Mouse (Mus musculus) bone marrow macrophage, adult 2 months (primary cell): ENCODE results near the gene Popdc2. TPM values are rescaled to one million over a fixed set of nuclear protein-coding genes. Genes with fewer than 3 reads are reported as not detected.

Experiments used
- H3K27ac ChIP-seq: 2 replicates; pipeline ENCODE4 v1.5.1; 2012; ENCODE audit warnings: low read depth, low read length; ENCODE audit not compliant: insufficient read depth
- H3K4me1 ChIP-seq: 2 replicates; pipeline ENCODE4 v1.6.1; 2012; ENCODE audit warnings: low read length; ENCODE audit not compliant: control insufficient read depth, insufficient read depth
- H3K4me3 ChIP-seq: 2 replicates; pipeline ENCODE4 v1.5.1; 2012; ENCODE audit warnings: mild to moderate bottlenecking, low read length, moderate library complexity; ENCODE audit not compliant: insufficient read depth
- CTCF ChIP-seq: IDR thresholded peaks from 2 replicates; pipeline ENCODE4 v1.5.1; 2012; ENCODE audit warnings: low read depth, mild to moderate bottlenecking, low read length, moderate library complexity
- POLR2A ChIP-seq: IDR thresholded peaks from 2 replicates; pipeline ENCODE4 v1.6.1; 2012; ENCODE audit warnings: mild to moderate bottlenecking, low read depth, low read length, borderline replicate concordance
- polyA plus RNA-seq: library from polyadenylated mRNA; stranded (reverse); fragments of >200 nt; gene quantifications from 2 replicates; pipeline ENCODE4 v1.2.4, GENCODE M21; 2012; ENCODE audit not compliant: missing spikeins, insufficient read depth, insufficient read length

The Popdc2 gene
- polyA plus RNA-seq, 1 experiment = not detected

GRCm38 (mm10) chr16:38399076-38399475 is 37.1 kb downstream of the Popdc2 start:
- TF ChIP-seq CTCF = no peak
- TF ChIP-seq POLR2A = no peak
- Histone ChIP-seq H3K4me1 (peaks cover 30% of the 10 kb centered on the region), H3K4me3 (no peak overlapping the region), H3K27ac (no peak overlapping the region)

GRCm38 (mm10) chr16:38399531-38400231 is 37.7 kb downstream of the Popdc2 start:
- Histone ChIP-seq H3K27ac (no peak overlapping the region), H3K4me1 (peaks cover 28% of the 10 kb centered on the region), H3K4me3 (no peak overlapping the region)
- TF ChIP-seq POLR2A (no peak), CTCF (no peak)

GRCm38 (mm10) chr16:38400311-38400960 is 38.4 kb downstream of the Popdc2 start:
- Histone ChIP-seq H3K27ac (no peak overlapping the region), H3K4me1 (peaks cover 21% of the 10 kb centered on the region), H3K4me3 (no peak overlapping the region)
- no peak for TF ChIP-seq POLR2A
- no peak for TF ChIP-seq CTCF

DNA sequence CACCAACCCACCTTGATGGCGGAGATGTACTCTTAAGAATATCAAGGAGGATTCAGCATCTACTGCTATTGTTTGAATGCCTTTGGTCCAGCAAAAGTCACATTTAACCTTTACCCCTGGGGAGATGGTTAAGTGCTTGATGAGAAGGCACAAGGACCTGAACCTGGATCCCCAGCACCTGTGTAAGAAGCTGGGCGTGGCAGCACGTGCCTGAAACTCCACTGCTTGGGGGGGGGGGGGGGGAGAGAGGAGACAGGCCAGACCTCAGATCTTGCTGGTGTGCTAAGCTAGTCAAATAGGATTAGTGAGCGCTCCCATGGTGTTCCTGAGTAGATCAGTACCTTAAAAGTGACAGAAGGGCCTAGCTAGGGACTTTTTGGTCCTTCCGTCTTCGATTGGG is 39.5 kb downstream of the Popdc2 start:
- Histone ChIP-seq H3K27ac (no peak overlapping the region), H3K4me1 (peaks cover 20% of the 10 kb centered on the region), H3K4me3 (no peak overlapping the region)
- TF ChIP-seq POLR2A (no peak), CTCF (no peak)

- H3K4me1 ChIP-seq = peaks cover 22% of the 10 kb centered on the region
- TF ChIP-seq POLR2A = no peak
- no peak overlapping the region for H3K27ac ChIP-seq
- H3K4me3 ChIP-seq = no peak overlapping the region
These were observed 41.6 kb downstream of the Popdc2 start for GRCm38 (mm10) chr16:38403639-38404038.

GRCm38 (mm10) chr16:38406293-38406692 is 44.3 kb downstream of the Popdc2 start:
- Histone ChIP-seq H3K4me1 (peaks cover 23% of the 10 kb centered on the region), H3K27ac (no peak overlapping the region), H3K4me3 (no peak overlapping the region)
- TF ChIP-seq POLR2A (no peak), CTCF (no peak)

GRCm38 (mm10) chr16:38406708-38407107 is 44.7 kb downstream of the Popdc2 start:
- no peak overlapping the region for H3K4me3 ChIP-seq
- H3K27ac ChIP-seq = no peak overlapping the region
- TF ChIP-seq CTCF (no peak), POLR2A (no peak)
- H3K4me1 ChIP-seq = peaks cover 23% of the 10 kb centered on the region

DNA sequence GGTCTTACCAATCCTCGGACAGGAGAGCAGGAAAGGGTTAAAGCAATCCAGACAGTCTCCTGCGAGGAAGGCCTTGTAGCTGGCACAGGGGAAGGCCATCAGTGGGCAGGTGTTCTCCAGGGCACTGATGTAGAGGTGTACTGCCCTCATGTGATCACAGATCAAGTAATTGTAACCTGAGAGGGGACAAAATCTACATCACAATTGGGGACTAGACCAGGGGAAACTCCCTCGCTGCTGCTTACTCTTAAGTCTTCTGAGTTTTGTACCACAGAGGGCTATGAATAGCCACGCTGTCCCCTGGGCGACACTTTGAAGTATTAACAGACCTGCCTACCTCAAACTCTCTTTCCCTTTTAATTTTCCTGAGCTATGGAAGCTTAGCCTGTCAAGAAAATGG is 45.6 kb downstream of the Popdc2 start:
- no peak overlapping the region for H3K4me3 ChIP-seq
- no peak for TF ChIP-seq CTCF
- TF ChIP-seq POLR2A = no peak
- no peak overlapping the region for H3K27ac ChIP-seq
- peaks cover 23% of the 10 kb centered on the region for H3K4me1 ChIP-seq

- H3K4me1 ChIP-seq = peaks cover 20% of the 10 kb centered on the region
- no peak overlapping the region for H3K4me3 ChIP-seq
- TF ChIP-seq CTCF = no peak
- no peak for TF ChIP-seq POLR2A
- H3K27ac ChIP-seq = no peak overlapping the region
These were observed 46.4 kb downstream of the Popdc2 start for GRCm38 (mm10) chr16:38408416-38408815.

DNA sequence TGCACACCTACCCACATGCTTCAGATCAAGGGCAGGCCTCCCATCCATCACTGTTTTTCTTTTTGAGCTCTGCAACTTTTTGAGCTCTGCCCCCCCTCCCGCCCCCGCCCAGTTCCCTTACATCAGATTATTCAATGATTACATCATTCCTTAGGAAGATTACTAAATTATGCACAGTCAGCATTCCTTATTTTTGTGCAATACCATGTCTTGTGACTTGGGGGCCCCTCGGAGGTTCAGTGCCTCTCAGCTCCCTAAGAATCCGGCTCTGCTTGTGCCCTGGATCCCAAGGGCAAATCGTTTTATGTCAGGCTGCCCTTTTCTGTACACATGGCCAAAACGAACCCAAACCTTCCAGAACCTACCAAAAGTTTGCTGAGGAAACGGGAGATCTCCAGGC is 52.9 kb downstream of the Popdc2 start:
- TF ChIP-seq CTCF (no peak), POLR2A (no peak)
- H3K4me3 ChIP-seq = no peak overlapping the region

DNA sequence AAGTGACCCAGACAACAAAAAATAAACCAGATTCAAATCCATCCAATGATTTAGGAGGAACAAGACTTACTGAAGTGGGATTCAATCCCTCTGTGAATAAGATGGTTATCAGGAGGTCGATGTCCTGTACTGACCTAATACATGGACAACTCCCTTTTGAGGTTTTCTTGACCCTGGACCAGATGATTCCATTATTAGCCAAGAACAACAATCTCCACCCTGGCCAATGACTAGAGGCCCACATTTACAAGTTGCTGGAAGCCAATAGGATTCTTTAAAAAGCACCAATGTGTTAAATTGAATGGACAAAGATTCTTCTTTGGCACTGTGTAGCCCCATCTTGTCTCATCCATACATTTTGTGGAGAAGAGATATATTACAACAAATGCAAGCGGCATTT is 63.4 kb downstream of the Popdc2 start:
- TF ChIP-seq POLR2A (no peak), CTCF (no peak)
- H3K4me3 ChIP-seq = no peak overlapping the region
- no peaks in the 10 kb centered on the region for H3K4me1 ChIP-seq
- H3K27ac ChIP-seq = no peak overlapping the region

More for the DNA sequence above, 52.9 kb downstream of the Popdc2 start:
- no peak overlapping the region for H3K27ac ChIP-seq
- peaks cover 12% of the 10 kb centered on the region for H3K4me1 ChIP-seq
